Mouse (Mus musculus) ES-E14 (cell line): ENCODE results near the gene Cers5. TPM values are rescaled to one million over a fixed set of nuclear protein-coding genes. Genes with fewer than 3 reads are reported as not detected.
A peak's percentile ranks its signal among the peaks of the same experiment; 100 is the strongest.
"Not testable (repeated sequence)": the region's sequence is repeated elsewhere in the genome, so short reads cannot be mapped to it uniquely, and the experiment has no call there.

ENCODE experiments used
- DNase-seq: peaks from one replicate; pipeline ENCODE4 v3.0.0-alpha.2; 2013; ENCODE audit warnings: low read depth, low spot score
- H3K27ac ChIP-seq: 2 replicates; pipeline ENCODE4 v1.5.1; 2012; ENCODE audit warnings: low read depth, mild to moderate bottlenecking, low read length, moderate library complexity, mixed read lengths; ENCODE audit not compliant: poor library complexity, insufficient read depth, severe bottlenecking
- H3K36me3 ChIP-seq: 2 replicates; pipeline ENCODE4 v1.6.1; 2012; ENCODE audit warnings: mild to moderate bottlenecking, low read length, moderate library complexity, mixed read lengths; ENCODE audit not compliant: control insufficient read depth, poor library complexity, insufficient read depth, severe bottlenecking
- H3K4me1 ChIP-seq, 2 experiments: fragments of 150-350 bp in 1 of 2; sonication (generic) in 1 of 2; 2 replicates each; pipeline ENCODE4 v1.6.1; 2012; ENCODE audit warnings: low read length in 2 of 2, mild to moderate bottlenecking in 1 of 2, mixed read lengths in 1 of 2; ENCODE audit not compliant: control insufficient read depth in 2 of 2, insufficient read depth in 2 of 2, poor library complexity in 1 of 2
- H3K4me3 ChIP-seq, 2 experiments: fragments of 150-350 bp in 1 of 2; sonication (generic) in 1 of 2; 2 replicates each; pipeline ENCODE4 v1.5.1; 2012; ENCODE audit warnings: low read length in 2 of 2, low read depth in 1 of 2, mild to moderate bottlenecking in 1 of 2, mixed read lengths in 1 of 2; ENCODE audit not compliant: insufficient read depth in 1 of 2, poor library complexity in 1 of 2, severe bottlenecking in 1 of 2
- H3K9ac ChIP-seq: 2 replicates; pipeline ENCODE4 v1.6.1; 2012; ENCODE audit warnings: low read depth, mild to moderate bottlenecking, low read length, mixed read lengths; ENCODE audit not compliant: poor library complexity, insufficient read depth, severe bottlenecking
- H3K9me3 ChIP-seq: fragments of 150-350 bp; sonication (generic); 2 replicates; pipeline ENCODE4 v1.6.1; 2012; ENCODE audit warnings: low read depth, mild to moderate bottlenecking, low read length; ENCODE audit not compliant: control insufficient read depth, insufficient read depth
- CHD2 ChIP-seq: IDR thresholded peaks from 2 replicates; pipeline ENCODE4 v1.6.1; 2014; ENCODE audit warnings: mild to moderate bottlenecking, low read depth, low read length, inconsistent platforms
- HCFC1 ChIP-seq: IDR thresholded peaks from 2 replicates; pipeline ENCODE4 v1.6.1; 2012; ENCODE audit warnings: low read length, inconsistent platforms, borderline replicate concordance; ENCODE audit not compliant: insufficient read depth
- MAFK ChIP-seq: IDR thresholded peaks from 2 replicates; pipeline ENCODE4 v1.6.1; 2014; ENCODE audit warnings: mild to moderate bottlenecking, low read depth, low read length, inconsistent platforms; ENCODE audit not compliant: insufficient read depth
- ZC3H11A ChIP-seq: IDR thresholded peaks from 2 replicates; pipeline ENCODE4 v1.6.1; 2012; ENCODE audit warnings: low read depth, mild to moderate bottlenecking, inconsistent platforms, low read length, borderline replicate concordance
- ZNF384 ChIP-seq: IDR thresholded peaks from 2 replicates; pipeline ENCODE4 v1.6.1; 2012; ENCODE audit warnings: low read depth, low read length, inconsistent platforms
- in situ Hi-C, 2 experiments: fragments of 600-800 bp; cut with MboI; formaldehyde crosslinking; loops; one replicate each; pipeline ENCODE4 v1.15.1; 2025; ENCODE audit warnings: low sequenced_read_pairs in 2 of 2, inconsistent platforms in 1 of 2; ENCODE audit not compliant: unreplicated experiment in 2 of 2
- total RNA-seq: library from RNA; depleted of rRNA; stranded (reverse); fragments of 300-350 nt; gene quantifications from 2 replicates; pipeline ENCODE4 v1.2.3, GENCODE M21; 2012; rRNA removed

Cers5 gene
- 107 and 126 TPM in 2 replicates for total RNA-seq

GRCm38 (mm10) chr15:99772881-99772924 lies at the start of gene Cers5:
Gene Cers5, minus strand, starts transcription at chr15:99772885.
- H3K4me1 ChIP-seq, H3K9me3 ChIP-seq, H3K36me3 ChIP-seq, in situ Hi-C loops, DNase-seq: not testable (repeated sequence)
- Histone ChIP-seq H3K4me3 (peak within 1 kb of the TSS; percentile 98 to 100), H3K27ac (peak within 1 kb of the TSS; percentile 90), H3K9ac (peak within 1 kb of the TSS; percentile 97)

GRCm38 (mm10) chr15:99819621-99820279 lies 47.1 kb upstream of the Cers5 start:
- no peak overlapping the region for H3K4me3 ChIP-seq
- TF ChIP-seq ZC3H11A, result no peak
- no peak for TF ChIP-seq ZNF384
- no peak for TF ChIP-seq MAFK
- TF ChIP-seq HCFC1, result no peak
- TF ChIP-seq CHD2, result no peak
- peak overlapping the region; percentile 25 for H3K27ac ChIP-seq
- no peak for DNase-seq
- H3K9me3 ChIP-seq, result no peaks in the 10 kb centered on the region
- peaks cover 16% of the 10 kb centered on the region; the same call in 1 of the 2 replicates for H3K36me3 ChIP-seq
- peaks cover 0 to 6% of the 10 kb centered on the region in 2 experiments; a peak in 2 of 4 replicates for H3K4me1 ChIP-seq
- in situ Hi-C loops, result no loop called here
- no peak overlapping the region; the same call in 1 of the 2 replicates for H3K9ac ChIP-seq

- no peak for DNase-seq
- in situ Hi-C loops, result no loop called here
- no peak for TF ChIP-seq HCFC1
- no peak for TF ChIP-seq MAFK
- TF ChIP-seq CHD2, result no peak
- no peak for TF ChIP-seq ZNF384
- no peak for TF ChIP-seq ZC3H11A
- peaks cover 0 to 6% of the 10 kb centered on the region in 2 experiments; a peak in 2 of 4 replicates for H3K4me1 ChIP-seq
- no peak overlapping the region; the same call in 1 of the 2 replicates for H3K9ac ChIP-seq
- H3K36me3 ChIP-seq, result peaks cover 17% of the 10 kb centered on the region; the same call in 1 of the 2 replicates
- H3K27ac ChIP-seq, result no peak overlapping the region
- no peaks in the 10 kb centered on the region for H3K9me3 ChIP-seq
- H3K4me3 ChIP-seq, result no peak overlapping the region
Observed at GRCm38 (mm10) chr15:99819109-99819440, 46.4 kb upstream of the Cers5 start.

- Histone ChIP-seq H3K4me1 (peaks cover 0 to 6% of the 10 kb centered on the region in 2 experiments; a peak in 2 of 4 replicates), H3K9me3 (no peaks in the 10 kb centered on the region), H3K36me3 (peaks cover 13% of the 10 kb centered on the region; the same call in 1 of the 2 replicates), H3K9ac (no peak overlapping the region; the same call in 1 of the 2 replicates), H3K27ac (no peak overlapping the region), H3K4me3 (no peak overlapping the region)
- DNase-seq, result no peak
- TF ChIP-seq MAFK, result no peak
- TF ChIP-seq ZC3H11A, result no peak
- no peak for TF ChIP-seq HCFC1
- no peak for TF ChIP-seq ZNF384
- TF ChIP-seq CHD2, result no peak
- in situ Hi-C loops, result no loop called here
Observed at GRCm38 (mm10) chr15:99818321-99819108, 45.8 kb upstream of the Cers5 start.
